Mouse (Mus musculus) CH12.LX (cell line): ENCODE data around the gene Dusp3. TPM values are rescaled to one million over a fixed set of nuclear protein-coding genes. Genes with fewer than 3 reads are reported as not detected.
A peak's percentile ranks its signal among the peaks of the same experiment; 100 is the strongest.

ENCODE experiments used
- DNase-seq: peaks from one replicate; pipeline ENCODE4 v3.0.0-alpha.2; 2013; ENCODE audit errors: extremely low read depth
- H3K27ac ChIP-seq: 2 replicates; pipeline ENCODE4 v1.5.1; 2012; ENCODE audit warnings: low read depth, mild to moderate bottlenecking, control low read depth, moderate library complexity; ENCODE audit not compliant: insufficient read depth
- H3K27me3 ChIP-seq: replicated peaks from 2 replicates; pipeline ENCODE3; 2012; ENCODE audit warnings: inconsistent platforms
- H3K36me3 ChIP-seq, 2 experiments: replicated peaks in 1 of 2; 2 replicates each; pipeline versions ENCODE3 to v1.6.1; 2012; ENCODE audit warnings: inconsistent platforms in 1 of 2, low read length in 1 of 2, mild to moderate bottlenecking in 1 of 2, mixed read lengths in 1 of 2, moderate library complexity in 1 of 2; ENCODE audit not compliant: control insufficient read depth in 1 of 2, insufficient read depth in 1 of 2
- H3K4me1 ChIP-seq, 2 experiments: 2 replicates each; pipeline ENCODE4 v1.6.1; 2012; ENCODE audit warnings: inconsistent platforms in 1 of 2, moderate library complexity in 1 of 2; ENCODE audit not compliant: insufficient read depth in 2 of 2, control insufficient read depth in 1 of 2
- H3K4me2 ChIP-seq: 2 replicates; pipeline ENCODE4 v1.6.1; 2012; ENCODE audit warnings: low read depth, mild to moderate bottlenecking, control low read depth; ENCODE audit not compliant: poor library complexity, insufficient read depth, severe bottlenecking
- H3K4me3 ChIP-seq, 3 experiments: fragments of 150-350 bp in 1 of 3; sonication (generic) in 1 of 3; replicated peaks in 1 of 3; 2 replicates each; pipeline versions ENCODE3 to v1.5.1; 2011 to 2012; ENCODE audit warnings: low read depth in 2 of 3, low read length in 2 of 3, mild to moderate bottlenecking in 2 of 3, moderate library complexity in 2 of 3, control low read depth in 1 of 3, improper control_type of control experiment in 1 of 3, inconsistent platforms in 1 of 3, mixed read lengths in 1 of 3; ENCODE audit not compliant: poor library complexity in 1 of 3
- H3K79me2 ChIP-seq: replicated peaks from 2 replicates; pipeline ENCODE4 v1.6.1; 2012; ENCODE audit warnings: mild to moderate bottlenecking, moderate library complexity; ENCODE audit not compliant: control insufficient read depth, poor library complexity, insufficient read depth, severe bottlenecking; ENCODE audit errors: extremely low read depth
- H3K9ac ChIP-seq: 2 replicates; pipeline ENCODE4 v1.6.1; 2012; ENCODE audit warnings: low read depth, mild to moderate bottlenecking, control low read depth, moderate library complexity; ENCODE audit not compliant: insufficient read depth
- H3K9me3 ChIP-seq: replicated peaks from 2 replicates; pipeline ENCODE3; 2012; ENCODE audit warnings: low read length, inconsistent platforms, mixed read lengths
- BHLHE40 ChIP-seq: IDR thresholded peaks from 2 replicates; pipeline ENCODE4 v1.6.1; 2011; ENCODE audit warnings: mild to moderate bottlenecking, low read depth, low read length, improper control_type of control experiment
- CHD2 ChIP-seq: IDR thresholded peaks from 2 replicates; pipeline ENCODE4 v1.6.1; 2011; ENCODE audit warnings: low read length, improper control_type of control experiment
- CTCF ChIP-seq, 2 experiments: IDR thresholded peaks in 1 of 2; conservative IDR thresholded peaks in 1 of 2; 2 replicates each; pipeline ENCODE4 v1.5.1; 2011 to 2012; ENCODE audit warnings: low read depth in 2 of 2, low read length in 2 of 2, improper control_type of control experiment in 1 of 2, inconsistent platforms in 1 of 2, mild to moderate bottlenecking in 1 of 2, moderate library complexity in 1 of 2
- EP300 ChIP-seq: IDR thresholded peaks from 2 replicates; pipeline ENCODE4 v1.6.1; 2011; ENCODE audit warnings: low read length, improper control_type of control experiment
- ETS1 ChIP-seq: conservative IDR thresholded peaks from 2 replicates; pipeline ENCODE4 v1.6.1; 2012; ENCODE audit warnings: low read depth, mild to moderate bottlenecking, inconsistent platforms, low read length, improper control_type of control experiment, moderate library complexity
- HCFC1 ChIP-seq: IDR thresholded peaks from 2 replicates; pipeline ENCODE4 v1.6.1; 2012; ENCODE audit warnings: low read depth, mild to moderate bottlenecking, inconsistent platforms, low read length, improper control_type of control experiment
- IRF4 ChIP-seq: IDR thresholded peaks from 2 replicates; pipeline ENCODE4 v1.6.1; 2014; ENCODE audit warnings: low read depth, mild to moderate bottlenecking, inconsistent platforms, low read length, improper control_type of control experiment
- JUND ChIP-seq: conservative IDR thresholded peaks from 2 replicates; pipeline ENCODE4 v1.6.1; 2011; ENCODE audit warnings: low read depth, low read length, improper control_type of control experiment
- MAX ChIP-seq: IDR thresholded peaks from 2 replicates; pipeline ENCODE4 v1.6.1; 2011; ENCODE audit warnings: low read length, improper control_type of control experiment
- MEF2A ChIP-seq: IDR thresholded peaks from 2 replicates; pipeline ENCODE4 v1.6.1; 2014; ENCODE audit warnings: low read depth, mild to moderate bottlenecking, inconsistent platforms, low read length, improper control_type of control experiment, borderline replicate concordance
- MXI1 ChIP-seq: IDR thresholded peaks from 2 replicates; pipeline ENCODE4 v1.6.1; 2011; ENCODE audit warnings: mild to moderate bottlenecking, low read depth, low read length, improper control_type of control experiment
- MYC ChIP-seq: IDR thresholded peaks from 2 replicates; pipeline ENCODE4 v1.6.1; 2011; ENCODE audit warnings: low read depth, mild to moderate bottlenecking, improper control_type of control experiment, low read length
- NELFE ChIP-seq: IDR thresholded peaks from 2 replicates; pipeline ENCODE4 v1.6.1; 2011; ENCODE audit warnings: low read depth, low read length, improper control_type of control experiment
- POLR2A ChIP-seq: IDR thresholded peaks from 2 replicates; pipeline ENCODE4 v1.6.1; 2011; ENCODE audit warnings: low read depth, mild to moderate bottlenecking, improper control_type of control experiment, low read length
- POLR2AphosphoS2 ChIP-seq: IDR thresholded peaks from 2 replicates; pipeline ENCODE4 v1.6.1; 2011; ENCODE audit warnings: low read depth, low read length, improper control_type of control experiment
- RAD21 ChIP-seq: IDR thresholded peaks from 2 replicates; pipeline ENCODE4 v1.6.1; 2011; ENCODE audit warnings: low read depth, mild to moderate bottlenecking, low read length, improper control_type of control experiment, moderate library complexity
- TBP ChIP-seq: conservative IDR thresholded peaks from 2 replicates; pipeline ENCODE4 v1.6.1; 2011; ENCODE audit warnings: low read depth, low read length, improper control_type of control experiment
- TCF12 ChIP-seq: IDR thresholded peaks from 2 replicates; pipeline ENCODE4 v1.6.1; 2014; ENCODE audit warnings: low read depth, mild to moderate bottlenecking, inconsistent platforms, low read length, improper control_type of control experiment
- dilution Hi-C: fragments of 300-500 bp; cut with MboI; formaldehyde crosslinking; loops from 2 replicates; pipeline ENCODE4 v1.14.3; 2020; ENCODE audit warnings: low sequenced_read_pairs; ENCODE audit not compliant: extremely low pct_unique_long_range_greater_than_20kb, extremely low pct_ligation_motif_present
- in situ Hi-C: fragments of 300-500 bp; cut with MboI; formaldehyde crosslinking; loops from 3 replicates; pipeline ENCODE4 v1.14.3; 2019; ENCODE audit warnings: low sequenced_read_pairs, low pct_ligation_motif_present, low pct_unique_long_range_greater_than_20kb, mixed read lengths
- polyA plus RNA-seq: library from polyadenylated mRNA; unstranded; fragments of >175 nt; gene quantifications from 2 replicates; pipeline ENCODE4 v1.2.1, GENCODE M21; 2012; ENCODE audit warnings: low read depth; ENCODE audit not compliant: insufficient read length
- total RNA-seq, 2 experiments: library from RNA; depleted of rRNA; stranded (reverse); fragments of 300-350 nt in 1 of 2; fragments of >200 nt in 1 of 2; gene quantifications; 2 replicates each; pipeline ENCODE4 v1.2.3; 2012 to 2014

Gene Dusp3
- total and polyA plus RNA-seq, 3 experiments: 5.6 to 23.6 (median 20.8) TPM

GRCm38 (mm10) chr11:102027361-102028017 lies 40.7 kb upstream of the Dusp3 start:
- peaks cover 86% of the 10 kb centered on the region for H3K27me3 ChIP-seq
- H3K9ac ChIP-seq: peak overlapping the region; percentile 2; the same call in 1 of the 2 replicates

DNA sequence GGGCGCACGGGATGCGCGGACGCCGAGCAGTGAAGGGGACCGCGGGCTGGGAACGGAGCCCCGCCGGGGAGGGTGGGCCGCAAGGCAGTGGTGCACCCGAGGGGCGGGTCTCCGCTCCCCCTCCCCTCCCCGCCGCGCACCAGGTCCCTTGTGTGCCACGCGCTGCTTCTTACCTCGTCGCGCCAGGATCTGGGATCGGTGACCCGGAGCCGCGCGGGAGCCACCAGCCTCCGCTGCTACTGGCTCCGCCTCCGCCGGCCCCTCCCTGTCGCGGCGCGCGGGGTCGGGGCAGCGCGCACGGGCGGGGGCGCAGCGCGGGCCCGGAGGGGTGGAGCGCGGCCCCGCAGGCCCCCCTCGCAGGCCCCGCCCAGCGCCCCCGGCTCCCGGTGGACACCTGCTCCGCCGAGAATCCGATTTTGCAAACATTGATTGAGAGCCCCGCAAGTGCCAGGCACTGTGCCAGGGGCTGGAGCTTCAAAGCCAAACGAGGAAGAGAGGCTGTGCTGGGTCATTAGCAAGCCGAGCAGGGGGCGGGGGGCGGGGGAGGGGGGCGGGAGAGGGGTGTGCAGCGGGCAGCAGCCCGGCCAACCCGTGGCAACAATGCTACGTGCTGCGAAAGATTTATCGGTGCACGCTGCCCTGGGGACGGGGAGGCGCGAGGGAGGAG lies 40.0 kb upstream of the Dusp3 start:
- no peak for DNase-seq
- Histone ChIP-seq H3K27ac (no peak overlapping the region), H3K4me1 (peaks cover 0 to 2% of the 10 kb centered on the region in 2 experiments; a peak in 2 of 4 replicates), H3K36me3 (no peaks in the 10 kb centered on the region), H3K9ac (peak overlapping the region; percentile 4; the same call in 1 of the 2 replicates), H3K27me3 (peaks cover 84% of the 10 kb centered on the region), H3K9me3 (no peaks in the 10 kb centered on the region), H3K4me2 (peak overlapping the region; percentile 81), H3K4me3 (peak overlapping the region in 1 of 3 experiments; percentile 58), H3K79me2 (no peaks in the 10 kb centered on the region)
- in situ Hi-C loops (no loop called here), dilution Hi-C loops (no loop called here)
- TF ChIP-seq POLR2A (peak; percentile 35; the same call in 1 of the 2 replicates), TBP (no peak), CTCF (conservative IDR thresholded peaks at IDR 0.05 in 1 of 2, IDR thresholded peaks at IDR 0.05 in 1 of 2; ENCODE audit: low read depth in 2 of 2, low read length in 2 of 2) (no peak)

More at GRCm38 (mm10) chr11:102027361-102028017, 40.7 kb upstream of the Dusp3 start:
- Histone ChIP-seq H3K36me3 (no peaks in the 10 kb centered on the region), H3K27ac (no peak overlapping the region), H3K4me2 (peak overlapping the region; percentile 81), H3K79me2 (no peaks in the 10 kb centered on the region), H3K4me3 (peak overlapping the region in 1 of 3 experiments; percentile 58), H3K9me3 (no peaks in the 10 kb centered on the region), H3K4me1 (peaks cover 0 to 2% of the 10 kb centered on the region in 2 experiments; a peak in 2 of 4 replicates)
- TF ChIP-seq RAD21 (peak; percentile 18; the same call in 1 of the 2 replicates), CTCF (conservative IDR thresholded peaks at IDR 0.05 in 1 of 2, IDR thresholded peaks at IDR 0.05 in 1 of 2; ENCODE audit: low read depth in 2 of 2, low read length in 2 of 2) (peak in 1 of 2 experiments; percentile 40; a peak in 2 of 4 replicates), BHLHE40 (0 out of 2 replicates have a peak, but pooled peaks have one; percentile 9), MXI1 (0 out of 2 replicates have a peak, but pooled peaks have one; percentile 19), HCFC1 (no peak)
- peak; percentile 12 for DNase-seq
- dilution Hi-C loops: no loop called here
- in situ Hi-C loops: no loop called here

- in situ Hi-C loops: no loop called here
These were observed 39.3 kb upstream of the Dusp3 start for GRCm38 (mm10) chr11:102025991-102026660.

More at GRCm38 (mm10) chr11:102025991-102026660, 39.3 kb upstream of the Dusp3 start:
- DNase-seq: no peak
- Histone ChIP-seq H3K4me2 (peak overlapping the region; percentile 81), H3K9ac (peak overlapping the region; percentile 4; the same call in 1 of the 2 replicates), H3K36me3 (no peaks in the 10 kb centered on the region), H3K27me3 (peaks cover 84% of the 10 kb centered on the region), H3K9me3 (no peaks in the 10 kb centered on the region), H3K4me1 (peaks cover 0 to 2% of the 10 kb centered on the region in 2 experiments; a peak in 2 of 4 replicates), H3K79me2 (no peaks in the 10 kb centered on the region), H3K4me3 (peak overlapping the region in 1 of 3 experiments; percentile 58), H3K27ac (no peak overlapping the region)
- dilution Hi-C loops: no loop called here
- TF ChIP-seq NELFE (no peak), JUND (no peak), IRF4 (no peak), ETS1 (no peak), POLR2AphosphoS2 (no peak), MEF2A (no peak), CHD2 (no peak), MYC (peak; percentile 52), TBP (no peak), MAX (peak; percentile 43; the same call in 1 of the 2 replicates), EP300 (no peak), TCF12 (no peak)
